Mouse (Mus musculus): Measurements from ENCODE around the gene Rcan2.

DNA sequence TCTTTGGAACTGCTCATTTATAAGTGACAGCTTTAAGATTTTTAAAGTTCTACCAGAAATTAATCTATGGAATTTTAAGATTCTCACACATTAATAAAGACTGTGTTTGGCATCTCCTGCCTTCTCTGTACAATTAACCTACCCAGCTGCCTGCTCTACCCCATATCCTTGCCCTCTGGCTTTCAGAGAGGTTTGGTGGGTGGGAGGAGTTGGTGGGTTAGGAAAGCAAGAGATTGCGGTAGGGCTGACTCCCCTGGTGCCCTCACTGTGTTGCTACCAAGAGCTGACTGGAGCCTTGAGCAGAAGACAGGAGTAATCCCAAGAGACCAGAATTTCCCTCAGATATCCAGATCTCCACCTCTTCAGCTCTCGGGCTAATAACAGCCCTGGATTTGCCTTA, 21.5 kb downstream of the Rcan2 start:
- TF ChIP-seq CTCF (IDR thresholded peaks at IDR 0.05; ENCODE audit: insufficient read depth, low read depth, low read length) (no peak), POLR2A (IDR thresholded peaks at IDR 0.05; ENCODE audit: insufficient read depth, low read depth, low read length) (no peak)

Measured in olfactory bulb, adult 2 months (tissue).